Mouse (Mus musculus): ENCODE data around the gene Bri3.

- TF ChIP-seq CTCF (conservative IDR thresholded peaks at IDR 0.05; ENCODE audit: insufficient read depth, insufficient read length, low read depth, low read length) (no peak), POLR2A (IDR thresholded peaks at IDR 0.05; ENCODE audit: low read depth, low read length) (no peak)
These were observed 48.7 kb upstream of the Bri3 start for GRCm38 (mm10) chr5:144195567-144195966.
